Mouse (Mus musculus) cerebral cortex, adult 2 months (tissue): ENCODE results near the gene Cdon.

Experiments
- WGBS: fragments of 180-500 bp; shearing (Covaris S2); methylation state at CpG from one replicate; pipeline ENCODE4 v1.1.7; 2018; 5-methylcytosine and 5-hydroxymethylcytosine counted together

The Cdon gene

GRCm38 (mm10) chr9:35420805-35421719, at the start of gene Cdon:
Cdon (plus strand) TSS chr9:35421128.
- WGBS: under 1% methylated on average over 56 of the region's 97 CpGs

GRCm38 (mm10) chr9:35372324-35373101, 48.4 kb upstream of the Cdon start:
- WGBS: 77% methylated on average over 9 of the region's 9 CpGs

- 97% methylated on average over 2 of the region's 2 CpGs for WGBS
Observed at GRCm38 (mm10) chr9:35377916-35378315, 43.0 kb upstream of the Cdon start.

GRCm38 (mm10) chr9:35378991-35379390, 41.9 kb upstream of the Cdon start:
- 79% methylated on average over 3 of the region's 3 CpGs for WGBS

- WGBS: 43% methylated on average over 7 of the region's 7 CpGs
Observed at GRCm38 (mm10) chr9:35399896-35400295, 21.0 kb upstream of the Cdon start.

- WGBS: 32% methylated on average over 7 of the region's 7 CpGs
Observed at GRCm38 (mm10) chr9:35400398-35400797, 20.5 kb upstream of the Cdon start.

GRCm38 (mm10) chr9:35400831-35401230, 20.1 kb upstream of the Cdon start:
- WGBS: 31% methylated on average over 9 of the region's 9 CpGs

- 77% methylated on average over 4 of the region's 4 CpGs for WGBS
Observed at GRCm38 (mm10) chr9:35402584-35402991, 18.3 kb upstream of the Cdon start.

- WGBS: 71% methylated on average over 4 of the region's 4 CpGs
Observed at GRCm38 (mm10) chr9:35403490-35403889, 17.4 kb upstream of the Cdon start.

GRCm38 (mm10) chr9:35405038-35405905, 15.7 kb upstream of the Cdon start:
- WGBS: 63% methylated on average over 13 of the region's 13 CpGs

- 75% methylated on average over 11 of the region's 11 CpGs for WGBS
Observed at GRCm38 (mm10) chr9:35411225-35411965, 9.5 kb upstream of the Cdon start.

- WGBS: 82% methylated on average over 7 of the region's 7 CpGs
Observed at GRCm38 (mm10) chr9:35411975-35412374, 9.0 kb upstream of the Cdon start.

GRCm38 (mm10) chr9:35421730-35422235, 855 bp downstream of the Cdon start:
- WGBS: 1% methylated on average over 35 of the region's 35 CpGs

- 15% methylated on average over 4 of the region's 4 CpGs for WGBS
Observed at GRCm38 (mm10) chr9:35422405-35422941, 1.5 kb downstream of the Cdon start.

- 55% methylated on average over 4 of the region's 4 CpGs for WGBS
Observed at GRCm38 (mm10) chr9:35423265-35423664, 2.3 kb downstream of the Cdon start.

- WGBS: 28% methylated on average over 8 of the region's 8 CpGs
Observed at GRCm38 (mm10) chr9:35424671-35425070, 3.7 kb downstream of the Cdon start.

- 59% methylated on average over 8 of the region's 8 CpGs for WGBS
Observed at GRCm38 (mm10) chr9:35430476-35430875, 9.5 kb downstream of the Cdon start.

GRCm38 (mm10) chr9:35431396-35431795, 10.5 kb downstream of the Cdon start:
- WGBS: 82% methylated on average over 6 of the region's 6 CpGs

- 68% methylated on average over 3 of the region's 3 CpGs for WGBS
Observed at GRCm38 (mm10) chr9:35432717-35433297, 11.9 kb downstream of the Cdon start.

- WGBS: 98% methylated on average over 3 of the region's 3 CpGs
Observed at GRCm38 (mm10) chr9:35434340-35434739, 13.4 kb downstream of the Cdon start.
